Mouse (Mus musculus): ENCODE measurements around the gene Tpbg. TPM values are rescaled to one million over a fixed set of nuclear protein-coding genes. Genes with fewer than 3 reads are reported as not detected.
"Not testable (repeated sequence)": the region's sequence is repeated elsewhere in the genome, so short reads cannot be mapped to it uniquely, and the experiment has no call there.

Gene Tpbg
- 12.1 and 15.2 TPM in 2 replicates for polyA plus RNA-seq (2015; fragmentation: Nextera tagmentation; extraction: Ambion mirVana)

DNA sequence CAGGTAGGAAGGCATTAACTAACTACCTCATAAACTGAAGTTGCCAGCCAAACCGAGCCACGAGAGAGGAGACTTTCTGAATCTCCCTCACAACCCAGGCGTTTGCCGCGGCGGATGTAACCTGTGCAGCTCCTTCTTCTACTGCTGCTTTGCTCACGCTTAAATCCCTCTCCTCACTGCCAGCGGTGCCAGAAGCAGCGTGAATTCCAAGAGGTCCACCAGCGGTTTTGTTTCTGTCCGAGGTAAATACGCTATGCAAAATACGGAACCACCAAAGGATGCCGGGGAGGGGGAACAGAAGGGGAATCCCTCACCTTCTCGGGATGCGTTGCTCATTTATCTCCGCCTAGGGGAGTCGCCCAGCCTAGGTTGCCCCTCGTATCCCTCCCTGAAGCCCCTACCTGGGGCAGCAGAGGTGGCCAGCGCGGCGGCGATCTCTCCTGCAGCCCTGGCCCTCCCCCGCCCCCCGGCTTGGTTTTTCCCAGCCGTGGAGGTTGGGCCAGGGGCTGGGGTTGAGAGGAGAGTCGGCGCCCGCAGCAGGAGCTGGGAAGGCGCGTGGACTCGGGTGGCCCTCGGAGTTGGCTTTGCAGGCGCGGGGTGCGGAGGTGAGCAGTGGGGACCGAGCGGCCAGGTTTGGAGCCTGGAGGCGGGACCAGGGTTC, at the start of gene Tpbg:
Gene Tpbg (plus strand): TSS at position 30 of the 661 bp plus-strand sequence.
- Histone ChIP-seq H3K36me3 (replicated peaks) (no peaks in the 10 kb centered on the region), H3K9me3 (no peaks in the 10 kb centered on the region), H3K4me1 (peaks cover 26% of the 10 kb centered on the region), H3K27me3 (replicated peaks) (peaks cover 4% of the 10 kb centered on the region; the same call in 1 of the 2 replicates), H3K4me3 (peak within 1 kb of the TSS; percentile 59), H3K27ac (peak within 1 kb of the TSS; percentile 66), H3K9ac (peak within 1 kb of the TSS; percentile 54), H3K4me2 (peak within 1 kb of the TSS; percentile 97)
- under 1% methylated on average over 39 of the region's 39 CpGs for WGBS
- peak; percentile 85 for ATAC-seq (replicated peaks)

- not testable (repeated sequence) for H3K27me3 ChIP-seq (replicated peaks); H3K4me3 ChIP-seq; H3K4me2 ChIP-seq; ATAC-seq (replicated peaks); H3K9me3 ChIP-seq; H3K9ac ChIP-seq; H3K36me3 ChIP-seq (replicated peaks); H3K4me1 ChIP-seq; H3K27ac ChIP-seq
- 85% methylated on average over 2 of the region's 2 CpGs for WGBS
Measured at GRCm38 (mm10) chr9:85801986-85802385, 40.2 kb upstream of the Tpbg start.

GRCm38 (mm10) chr9:85802563-85802962, 39.6 kb upstream of the Tpbg start:
- H3K36me3 ChIP-seq (replicated peaks): no peaks in the 10 kb centered on the region
- H3K4me2 ChIP-seq: no peak overlapping the region
- no peaks in the 10 kb centered on the region for H3K4me1 ChIP-seq
- H3K4me3 ChIP-seq: no peak overlapping the region
- H3K27me3 ChIP-seq (replicated peaks): no peaks in the 10 kb centered on the region
- H3K9me3 ChIP-seq: no peaks in the 10 kb centered on the region
- no peak overlapping the region for H3K9ac ChIP-seq
- WGBS: 61% methylated on average over 4 of the region's 4 CpGs
- ATAC-seq (replicated peaks): no peak
- H3K27ac ChIP-seq: no peak overlapping the region

GRCm38 (mm10) chr9:85806411-85806810, 35.8 kb upstream of the Tpbg start:
- WGBS: 86% methylated on average over 6 of the region's 6 CpGs
- Histone ChIP-seq H3K4me1 (no peaks in the 10 kb centered on the region), H3K36me3 (replicated peaks) (no peaks in the 10 kb centered on the region), H3K4me2 (no peak overlapping the region), H3K9ac (no peak overlapping the region), H3K4me3 (no peak overlapping the region), H3K27me3 (replicated peaks) (no peaks in the 10 kb centered on the region), H3K27ac (no peak overlapping the region), H3K9me3 (no peaks in the 10 kb centered on the region)
- no peak for ATAC-seq (replicated peaks)

GRCm38 (mm10) chr9:85809246-85809645, 32.9 kb upstream of the Tpbg start:
- WGBS: 91% methylated on average over 3 of the region's 3 CpGs
- no peaks in the 10 kb centered on the region for H3K4me1 ChIP-seq
- H3K4me2 ChIP-seq: no peak overlapping the region
- no peak overlapping the region for H3K4me3 ChIP-seq
- H3K27ac ChIP-seq: no peak overlapping the region
- no peaks in the 10 kb centered on the region for H3K9me3 ChIP-seq
- H3K36me3 ChIP-seq (replicated peaks): no peaks in the 10 kb centered on the region
- no peaks in the 10 kb centered on the region for H3K27me3 ChIP-seq (replicated peaks)
- ATAC-seq (replicated peaks): no peak
- no peak overlapping the region for H3K9ac ChIP-seq

- H3K36me3 ChIP-seq (replicated peaks): no peaks in the 10 kb centered on the region
- H3K27me3 ChIP-seq (replicated peaks): no peaks in the 10 kb centered on the region
- no peak overlapping the region for H3K4me3 ChIP-seq
- no peak overlapping the region for H3K9ac ChIP-seq
- WGBS: 88% methylated on average over 11 of the region's 11 CpGs
- H3K4me2 ChIP-seq: no peak overlapping the region
- H3K4me1 ChIP-seq: no peaks in the 10 kb centered on the region
- H3K9me3 ChIP-seq: no peaks in the 10 kb centered on the region
- no peak for ATAC-seq (replicated peaks)
- H3K27ac ChIP-seq: no peak overlapping the region
Measured at GRCm38 (mm10) chr9:85820829-85821228, 21.4 kb upstream of the Tpbg start.

GRCm38 (mm10) chr9:85835521-85836425, 6.4 kb upstream of the Tpbg start:
- no peak overlapping the region for H3K9ac ChIP-seq
- no peaks in the 10 kb centered on the region for H3K36me3 ChIP-seq (replicated peaks)
- no peak overlapping the region for H3K4me3 ChIP-seq
- H3K4me2 ChIP-seq: no peak overlapping the region
- no peak for ATAC-seq (replicated peaks)
- H3K27ac ChIP-seq: no peak overlapping the region
- H3K4me1 ChIP-seq: no peaks in the 10 kb centered on the region
- WGBS: 75% methylated on average over 17 of the region's 17 CpGs
- peaks cover 4% of the 10 kb centered on the region; the same call in 1 of the 2 replicates for H3K27me3 ChIP-seq (replicated peaks)
- no peaks in the 10 kb centered on the region for H3K9me3 ChIP-seq

- H3K4me2 ChIP-seq: no peak overlapping the region
- peaks cover 22% of the 10 kb centered on the region for H3K4me1 ChIP-seq
- WGBS: 15% methylated on average over 3 of the region's 3 CpGs
- H3K9me3 ChIP-seq: no peaks in the 10 kb centered on the region
- no peak overlapping the region for H3K4me3 ChIP-seq
- no peaks in the 10 kb centered on the region for H3K36me3 ChIP-seq (replicated peaks)
- no peak overlapping the region for H3K9ac ChIP-seq
- H3K27ac ChIP-seq: no peak overlapping the region
- peaks cover 4% of the 10 kb centered on the region; the same call in 1 of the 2 replicates for H3K27me3 ChIP-seq (replicated peaks)
- ATAC-seq (replicated peaks): no peak
Measured at GRCm38 (mm10) chr9:85839626-85840025, 2.6 kb upstream of the Tpbg start.

DNA sequence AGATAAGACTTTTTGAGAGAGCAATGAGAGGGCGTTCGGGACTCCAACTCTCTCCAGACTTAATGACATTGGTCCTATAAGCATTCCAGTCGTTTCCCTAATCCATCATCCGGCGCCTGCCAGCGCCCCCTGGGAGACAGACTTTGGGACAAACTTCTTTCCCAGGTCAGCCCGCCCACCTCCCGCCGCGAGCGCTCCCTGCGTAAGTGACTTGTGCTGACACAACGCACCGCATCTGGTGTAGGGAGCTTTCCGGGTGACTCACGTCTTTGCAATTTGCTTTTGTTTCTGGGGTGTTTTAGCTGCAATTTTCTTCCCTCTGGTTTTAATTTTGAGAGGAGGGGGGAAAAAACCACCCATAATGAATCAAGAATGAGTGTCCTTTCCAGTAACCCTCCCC, 289 bp upstream of the Tpbg start:
- peaks cover 4% of the 10 kb centered on the region; the same call in 1 of the 2 replicates for H3K27me3 ChIP-seq (replicated peaks)
- no peaks in the 10 kb centered on the region for H3K36me3 ChIP-seq (replicated peaks)
- peak overlapping the region; percentile 97 for H3K4me2 ChIP-seq
- no peaks in the 10 kb centered on the region for H3K9me3 ChIP-seq
- no peak for ATAC-seq (replicated peaks)
- H3K4me1 ChIP-seq: peaks cover 26% of the 10 kb centered on the region
- under 1% methylated on average over 16 of the region's 16 CpGs for WGBS
- H3K27ac ChIP-seq: peak overlapping the region; percentile 66; the same call in 1 of the 2 replicates
- H3K4me3 ChIP-seq: peak overlapping the region; percentile 59
- H3K9ac ChIP-seq: no peak overlapping the region

DNA sequence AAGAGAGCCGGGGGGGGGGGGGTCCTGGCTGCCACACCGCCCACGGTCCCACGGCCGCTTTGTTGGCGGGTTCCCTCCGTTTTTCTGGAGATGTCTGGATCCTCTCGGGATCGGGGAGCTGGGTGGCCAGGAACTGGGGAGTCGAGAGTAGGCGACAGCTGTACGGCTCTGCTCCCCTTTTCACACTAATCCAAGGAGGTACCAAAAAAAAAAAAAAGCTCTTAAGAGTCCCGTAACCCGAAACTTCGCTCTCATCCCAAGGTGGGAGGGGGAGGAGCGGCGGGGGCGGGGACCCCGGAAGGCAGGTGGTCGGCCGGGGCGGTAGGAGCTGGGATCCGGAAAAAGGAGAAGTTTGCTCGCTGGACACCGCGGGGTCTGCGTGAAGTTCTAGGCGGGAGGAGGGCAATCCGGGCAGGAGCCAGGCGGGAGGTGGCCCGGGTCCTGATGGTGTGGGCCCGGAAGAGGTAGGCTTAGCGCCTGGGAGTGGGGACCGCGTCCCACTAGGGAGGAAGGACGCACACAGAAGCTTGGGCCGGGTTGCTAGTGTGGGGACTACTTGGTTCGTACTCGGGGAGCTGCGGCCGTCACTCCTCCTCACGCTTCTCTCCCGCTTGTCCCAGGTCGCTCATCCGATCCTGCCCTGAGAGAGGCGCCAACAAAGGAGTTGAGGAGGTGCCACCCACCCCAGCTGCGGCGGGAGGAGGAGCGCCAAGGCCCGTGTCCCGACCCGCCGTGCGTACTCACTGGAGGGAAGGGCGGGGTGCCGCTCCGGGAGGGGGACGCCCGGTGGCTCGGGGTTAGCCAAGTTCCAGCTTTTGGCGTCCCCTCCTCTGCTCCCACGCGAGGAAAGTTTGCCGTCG, 1.1 kb downstream of the Tpbg start:
- Histone ChIP-seq H3K4me3 (peak overlapping the region; percentile 59), H3K9ac (peak overlapping the region; percentile 54), H3K36me3 (replicated peaks) (no peaks in the 10 kb centered on the region), H3K27me3 (replicated peaks) (peaks cover 4% of the 10 kb centered on the region; the same call in 1 of the 2 replicates), H3K9me3 (no peaks in the 10 kb centered on the region), H3K4me2 (peak overlapping the region; percentile 97), H3K27ac (peak overlapping the region; percentile 66), H3K4me1 (peaks cover 26% of the 10 kb centered on the region)
- ATAC-seq (replicated peaks): peak; percentile 72
- under 1% methylated on average over 62 of the region's 65 CpGs for WGBS

GRCm38 (mm10) chr9:85843891-85844646, 1.9 kb downstream of the Tpbg start:
- Histone ChIP-seq H3K27ac (peak overlapping the region; percentile 66; the same call in 1 of the 2 replicates), H3K27me3 (replicated peaks) (peaks cover 4% of the 10 kb centered on the region; the same call in 1 of the 2 replicates), H3K4me2 (peak overlapping the region; percentile 97), H3K9ac (peak overlapping the region; percentile 54), H3K36me3 (replicated peaks) (no peaks in the 10 kb centered on the region), H3K9me3 (no peaks in the 10 kb centered on the region), H3K4me3 (peak overlapping the region; percentile 59), H3K4me1 (peaks cover 26% of the 10 kb centered on the region)
- peak; percentile 53 for ATAC-seq (replicated peaks)
- WGBS: 2% methylated on average over 80 of the region's 80 CpGs

Measured in midbrain, embryonic 15.5 days (tissue).